Mouse (Mus musculus) cerebellum, adult 2 months (tissue): ENCODE data around the gene Cox10.

ENCODE experiments used
- CTCF ChIP-seq: fragments of 200-500 bp; IDR thresholded peaks from 2 replicates; pipeline ENCODE4 v1.5.1; 2011; ENCODE audit warnings: low read depth, mild to moderate bottlenecking, control low read depth, low read length, moderate library complexity, borderline replicate concordance; ENCODE audit not compliant: insufficient read depth
- POLR2A ChIP-seq: fragments of 200-500 bp; IDR thresholded peaks from 2 replicates; pipeline ENCODE4 v1.6.1; 2011; ENCODE audit warnings: low read length, control low read depth, borderline replicate concordance; ENCODE audit not compliant: insufficient read depth

DNA sequence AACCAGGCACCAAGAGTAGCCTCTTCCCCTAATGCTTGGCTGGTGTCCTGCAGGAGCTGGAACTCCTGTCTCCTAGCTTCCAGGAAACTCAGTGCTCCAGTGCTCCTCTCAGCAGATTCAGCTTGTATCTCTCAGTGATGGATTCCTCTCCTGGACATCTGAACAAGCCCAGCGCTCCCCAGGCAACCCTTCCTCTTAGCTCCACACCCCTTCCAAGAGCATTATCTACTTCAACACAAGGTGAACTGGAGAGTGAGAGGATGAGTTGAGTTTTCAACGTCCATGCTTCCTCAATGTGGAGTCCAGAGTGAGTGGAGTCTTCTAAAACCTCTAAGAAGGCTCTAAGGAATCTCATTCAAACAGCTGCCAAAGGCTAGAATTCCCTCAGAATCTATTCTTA lies 76.6 kb downstream of the Cox10 start:
- TF ChIP-seq CTCF = no peak
- TF ChIP-seq POLR2A = no peak
